Mouse (Mus musculus) cerebellum, postnatal 14 days (tissue): ENCODE data around the gene Xpo6.
A peak's percentile ranks its signal among the peaks of the same experiment; 100 is the strongest.

Source experiments
- DNase-seq, 2 experiments: peaks; one replicate each; pipeline ENCODE4 v3.0.0; 2021; ENCODE audit warnings: mixed read lengths in 2 of 2

The Xpo6 gene

DNA sequence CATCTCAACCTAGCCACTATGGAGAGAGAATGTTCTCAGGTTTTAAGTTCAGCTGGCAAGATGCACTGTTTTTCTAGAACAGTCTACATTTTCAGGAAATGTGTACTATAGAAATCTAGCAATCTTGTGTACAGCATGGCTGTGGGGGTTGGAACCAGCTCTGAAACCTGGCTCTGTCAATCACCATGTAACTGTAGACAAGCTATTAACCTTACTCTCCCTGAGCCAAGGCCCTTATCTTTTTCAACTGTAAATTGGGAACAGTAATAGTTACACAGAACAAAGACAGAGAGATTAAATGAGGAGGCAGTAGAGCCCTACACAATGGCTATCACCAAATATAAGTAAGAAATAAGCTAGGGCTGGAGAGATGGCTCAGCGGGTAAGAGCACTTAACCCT is 8.8 kb downstream of the Xpo6 start:
- DNase-seq: no peak

GRCm38 (mm10) chr7:126189517-126189916 is 10.8 kb downstream of the Xpo6 start:
- no peak for DNase-seq

DNA sequence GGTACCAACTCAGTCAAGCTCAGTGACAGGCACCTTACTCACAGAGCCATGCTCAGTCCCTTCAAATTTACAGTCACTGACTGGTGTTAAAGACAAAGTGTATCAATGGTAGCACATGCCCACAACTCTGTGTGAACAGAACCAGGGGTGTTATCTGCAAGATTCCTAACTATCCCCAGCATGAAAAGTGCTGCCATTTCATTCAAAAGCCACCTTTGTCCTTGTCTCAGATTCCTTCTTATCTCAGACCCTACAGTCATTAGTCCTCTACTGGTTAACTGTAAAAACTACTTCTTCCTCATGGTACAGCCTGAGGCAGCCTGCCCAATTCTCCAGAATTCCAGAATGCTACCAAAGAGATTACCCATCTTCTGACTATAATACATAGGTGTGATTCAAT is 14.3 kb downstream of the Xpo6 start:
- no peak for DNase-seq

- no peak for DNase-seq
These were observed 16.7 kb downstream of the Xpo6 start for GRCm38 (mm10) chr7:126183583-126183982.

- DNase-seq: no peak
These were observed 18.8 kb downstream of the Xpo6 start for GRCm38 (mm10) chr7:126181487-126181886.

- DNase-seq: no peak
These were observed 19.3 kb downstream of the Xpo6 start for GRCm38 (mm10) chr7:126180956-126181355.

DNA sequence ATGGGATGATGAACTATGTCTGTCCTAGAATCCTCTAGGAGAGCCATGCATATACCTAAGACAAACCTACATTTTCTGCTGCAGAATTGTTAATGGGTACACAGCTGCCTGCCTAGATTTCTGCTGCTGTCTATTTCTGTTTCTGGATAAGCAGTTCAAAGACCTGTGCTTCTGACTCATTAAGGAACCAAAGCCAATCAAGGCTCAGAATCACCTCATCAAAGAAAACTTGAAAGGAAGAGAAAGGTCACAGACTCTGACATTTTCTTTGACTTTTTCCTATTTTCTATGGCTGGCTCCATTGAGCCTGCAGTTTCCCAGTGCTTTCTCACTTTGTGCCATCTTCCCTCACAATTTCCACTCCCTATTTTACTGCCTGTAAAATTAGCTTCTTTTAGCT is 21.5 kb downstream of the Xpo6 start:
- DNase-seq: no peak

DNA sequence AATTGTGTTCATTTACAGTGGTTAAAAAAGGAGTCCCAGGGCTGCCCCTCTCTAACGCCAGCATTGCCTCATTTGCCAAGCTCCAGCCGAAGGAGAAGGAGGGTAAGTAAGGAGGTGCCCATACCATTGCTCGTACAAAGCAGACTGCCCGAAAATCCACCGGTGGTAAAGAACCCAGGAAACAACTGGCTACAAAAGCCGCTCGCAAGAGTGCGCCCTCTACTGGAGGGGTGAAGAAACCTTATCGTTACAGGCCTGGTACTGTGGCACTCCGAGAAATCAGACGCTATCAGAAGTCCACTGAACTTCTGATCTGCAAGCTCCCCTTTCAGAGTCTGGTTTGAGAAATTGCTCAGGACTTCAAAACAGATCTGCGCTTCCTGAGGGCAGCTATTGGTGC is 24.3 kb downstream of the Xpo6 start:
- no peak for DNase-seq

GRCm38 (mm10) chr7:126175456-126175855 is 24.8 kb downstream of the Xpo6 start:
- no peak for DNase-seq

DNA sequence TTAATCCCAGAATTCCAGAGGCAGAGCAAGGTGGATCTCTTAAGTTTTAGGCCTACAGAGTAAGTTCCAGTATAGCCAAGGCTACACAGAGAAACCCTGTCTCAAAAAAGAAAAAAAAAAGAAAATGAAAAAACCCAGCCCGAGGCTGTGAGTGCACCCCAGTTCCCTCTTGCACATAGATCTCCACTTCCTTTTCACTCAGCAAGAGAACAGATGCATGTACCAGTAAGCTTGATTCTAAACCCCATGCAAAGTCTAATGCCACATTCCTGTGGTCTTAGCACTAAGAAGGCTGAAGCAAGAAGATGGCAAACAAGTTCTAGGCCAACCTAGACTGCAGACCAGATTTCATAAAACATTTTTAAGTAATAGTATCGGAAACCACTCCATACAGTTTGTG is 25.4 kb downstream of the Xpo6 start:
- DNase-seq: no peak

DNA sequence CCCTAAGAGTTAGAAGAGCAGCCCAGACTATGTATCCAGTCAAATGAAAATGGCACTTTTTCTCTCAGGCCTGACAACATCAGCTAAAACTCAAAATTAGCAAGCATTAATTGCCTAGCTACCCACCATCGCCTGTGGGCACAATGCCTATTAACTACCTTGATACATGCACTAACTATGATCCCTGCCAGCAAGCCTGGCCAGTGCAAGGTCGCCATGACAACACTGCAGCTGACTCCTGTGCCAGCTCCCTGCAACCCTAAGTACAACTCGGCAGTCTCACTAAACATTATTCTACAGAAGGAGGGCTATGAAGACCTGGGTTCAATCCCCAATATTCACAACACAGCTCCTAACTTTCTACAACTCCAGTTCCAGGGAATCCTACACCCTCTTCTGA is 28.3 kb downstream of the Xpo6 start:
- peak; percentile 12 to 41 for DNase-seq

DNA sequence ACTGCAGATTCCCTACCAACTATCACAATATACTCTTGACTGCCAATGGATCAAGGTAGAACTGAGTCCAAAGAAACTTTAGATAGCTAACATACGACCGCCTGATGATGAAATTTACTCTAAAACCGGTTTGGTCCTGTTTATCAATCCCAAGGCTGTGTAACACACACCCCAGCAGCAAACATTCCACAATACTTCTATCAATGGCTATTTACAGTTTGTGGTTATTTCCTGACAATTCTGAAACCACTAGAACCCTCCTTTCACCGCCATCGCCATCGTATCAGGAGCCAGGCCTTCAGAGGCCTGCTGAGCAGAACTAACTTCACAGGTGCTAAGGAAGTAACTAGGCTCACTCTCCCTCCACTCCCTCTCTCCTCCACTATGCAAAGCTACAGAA is 31.7 kb downstream of the Xpo6 start:
- no peak for DNase-seq

GRCm38 (mm10) chr7:126167426-126167825 is 32.9 kb downstream of the Xpo6 start:
- no peak for DNase-seq

DNA sequence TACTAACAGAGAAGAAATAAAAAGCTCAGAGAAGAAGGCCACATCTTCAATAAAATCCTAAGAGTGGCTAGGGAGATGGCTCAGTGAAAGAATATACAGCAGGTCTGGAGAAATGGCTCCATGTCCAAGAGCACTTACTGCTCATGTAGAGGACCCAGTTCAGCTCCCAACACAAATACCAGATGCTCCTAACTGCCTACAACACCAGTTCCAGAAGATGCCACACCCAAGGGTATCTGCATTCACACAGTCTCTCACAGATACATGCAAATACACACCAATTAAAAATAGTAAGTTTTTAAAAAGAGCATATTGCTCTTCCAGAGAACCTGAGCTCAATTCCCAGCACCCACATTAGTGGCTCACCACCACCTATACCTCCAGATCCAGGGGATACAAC is 33.7 kb downstream of the Xpo6 start:
- no peak for DNase-seq

DNA sequence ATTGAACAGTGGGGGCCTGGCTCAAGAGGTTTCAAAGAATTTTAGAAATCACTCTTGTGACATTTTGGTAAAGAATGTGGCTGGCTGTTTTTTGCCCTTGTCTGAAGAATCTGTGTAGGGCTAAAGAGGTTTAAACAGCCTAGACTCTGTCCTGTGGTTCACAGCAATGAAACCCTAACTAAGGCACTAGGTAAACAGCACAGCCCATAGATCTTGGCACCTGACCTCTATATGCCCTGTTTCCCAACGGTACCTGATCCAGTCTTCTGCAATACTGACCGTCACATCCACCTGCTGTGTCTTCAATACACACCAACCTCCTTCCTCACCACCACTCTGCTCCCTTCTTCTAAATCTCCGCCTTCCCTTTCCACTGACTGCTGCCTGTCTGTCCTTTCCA is 42.1 kb downstream of the Xpo6 start:
- no peak for DNase-seq

DNA sequence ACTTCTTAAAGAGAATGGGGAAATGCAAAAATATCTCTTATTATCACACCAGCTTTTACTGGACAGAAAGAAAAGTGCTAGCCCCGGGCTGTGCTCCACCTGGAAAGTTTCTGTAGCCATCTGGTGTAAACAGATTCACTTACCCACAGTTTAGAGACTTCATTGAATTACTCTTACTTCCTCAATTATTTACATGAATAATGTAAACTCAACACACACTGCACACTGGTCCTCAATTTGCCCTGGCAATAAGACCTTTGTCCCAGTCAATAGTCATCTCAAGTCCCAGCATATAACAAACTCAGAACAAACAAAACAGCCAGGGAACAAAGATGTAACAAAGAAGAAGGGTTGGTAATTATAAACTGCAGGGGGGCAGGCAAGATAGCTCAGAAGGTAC is 44.6 kb downstream of the Xpo6 start:
- no peak for DNase-seq

DNA sequence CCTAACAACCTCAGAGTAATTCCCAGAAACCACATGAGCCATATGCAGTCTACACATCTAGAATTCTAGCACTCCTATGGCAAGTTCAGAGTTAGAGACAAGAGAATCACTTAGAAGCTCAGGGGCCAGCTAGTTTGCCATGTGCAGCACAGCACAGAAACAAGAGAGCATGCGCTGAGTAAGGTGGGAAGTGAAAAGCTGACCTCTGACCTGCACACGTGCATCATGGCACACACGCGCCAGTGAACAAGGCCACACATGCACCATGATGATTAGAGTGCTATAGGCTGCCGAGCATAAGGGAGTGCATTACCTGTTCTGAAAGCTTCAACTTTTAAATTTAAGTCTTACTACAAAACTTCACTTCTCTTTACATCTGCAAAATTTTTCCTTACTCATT is 45.6 kb downstream of the Xpo6 start:
- DNase-seq: no peak

DNA sequence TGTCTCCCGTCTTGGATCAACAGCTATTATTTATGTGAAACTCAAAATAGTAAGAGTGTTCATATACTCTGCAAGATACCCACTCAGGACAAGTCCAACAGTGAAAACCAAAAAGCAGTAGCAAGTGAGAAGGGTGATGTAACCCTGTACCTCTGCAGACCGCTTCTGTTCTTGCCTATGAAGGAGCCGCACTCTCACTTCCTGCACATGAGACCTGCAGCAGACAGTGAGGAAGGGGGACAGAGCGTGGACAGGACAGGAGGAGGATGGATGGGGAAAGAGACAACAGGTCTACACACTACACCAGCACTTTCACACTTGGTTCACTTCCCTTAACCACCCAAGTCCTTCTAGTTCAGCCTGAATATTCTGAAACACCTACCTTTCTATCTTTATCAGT is 48.0 kb downstream of the Xpo6 start:
- no peak for DNase-seq

DNA sequence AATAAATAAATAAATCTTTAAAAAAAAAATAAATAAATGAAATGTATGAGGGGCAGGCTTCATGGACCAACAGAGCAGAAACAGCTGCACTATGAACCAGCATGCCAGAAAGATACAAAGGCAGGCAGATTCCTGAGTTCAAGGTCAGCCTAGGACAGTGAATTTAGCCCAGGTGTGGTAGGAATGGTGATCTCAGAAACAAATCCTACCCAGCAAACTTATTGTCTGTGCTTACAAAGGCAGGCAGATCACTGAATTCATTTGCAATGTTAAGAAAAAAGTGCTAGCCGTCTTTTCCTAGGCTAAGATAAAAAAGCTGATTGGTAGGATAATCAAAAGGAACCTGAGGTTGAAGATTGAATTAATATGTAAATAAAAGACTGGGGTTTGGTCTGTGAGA is 54.1 kb downstream of the Xpo6 start:
- no peak for DNase-seq

DNA sequence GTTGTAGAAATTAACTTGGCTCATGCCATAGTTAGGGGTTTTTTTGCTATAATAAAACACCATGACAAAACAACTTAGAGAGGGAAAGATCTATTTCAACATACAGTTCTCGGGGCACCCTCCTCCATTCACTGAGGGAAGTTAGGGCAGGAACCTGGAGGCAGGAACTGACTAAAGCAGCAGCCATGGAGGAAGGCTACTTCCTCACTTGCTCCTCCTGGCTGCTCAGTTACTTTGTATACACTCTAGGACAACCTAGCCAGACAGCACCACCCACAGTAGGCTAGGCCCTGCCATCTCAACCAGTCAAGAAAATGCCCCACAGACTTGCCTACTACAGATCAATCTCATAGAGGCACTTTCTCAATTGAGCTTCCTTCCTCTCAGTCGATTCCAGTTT is 55.9 kb downstream of the Xpo6 start:
- DNase-seq: no peak

- no peak for DNase-seq
These were observed 62.5 kb downstream of the Xpo6 start for GRCm38 (mm10) chr7:126137850-126138249.

DNA sequence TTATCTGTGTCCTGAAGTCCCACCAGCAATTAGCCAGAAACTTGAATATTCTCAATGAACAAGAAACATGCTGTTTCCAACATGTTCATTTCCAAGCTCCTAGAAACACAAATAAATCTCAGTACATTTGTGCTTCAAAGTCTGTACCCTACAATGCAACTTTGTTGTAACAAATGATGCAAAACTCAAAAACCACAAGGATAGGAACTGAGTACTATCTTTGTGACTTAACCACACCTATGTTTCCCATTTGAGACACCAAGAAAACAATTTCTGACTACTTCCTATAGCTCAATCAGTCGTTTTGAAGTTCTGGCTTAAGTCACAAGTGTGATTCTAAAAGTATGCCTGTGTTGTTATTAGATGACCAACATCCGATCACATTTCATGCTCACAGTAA is 64.9 kb downstream of the Xpo6 start:
- no peak for DNase-seq

GRCm38 (mm10) chr7:126134634-126135321 is 65.5 kb downstream of the Xpo6 start:
- no peak for DNase-seq

DNA sequence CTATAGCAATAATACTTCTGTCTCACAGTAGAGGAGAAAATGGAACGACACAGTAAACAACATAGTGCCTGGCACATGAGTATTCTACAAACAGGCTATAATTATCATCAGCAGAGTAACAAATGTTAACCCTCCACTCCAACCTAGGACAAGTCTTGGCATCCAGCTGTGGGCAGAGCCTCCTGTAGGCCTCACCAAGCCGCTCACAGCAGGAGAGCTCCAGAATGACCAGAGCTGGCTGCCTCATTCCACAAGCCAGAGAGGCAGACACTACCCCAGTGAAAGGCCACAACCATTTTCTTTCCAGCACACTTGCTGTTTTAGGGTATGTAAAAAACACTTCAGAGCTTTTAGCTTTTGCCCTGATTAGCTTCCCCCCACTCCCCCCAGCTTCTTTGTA is 72.6 kb downstream of the Xpo6 start:
- DNase-seq: no peak

DNA sequence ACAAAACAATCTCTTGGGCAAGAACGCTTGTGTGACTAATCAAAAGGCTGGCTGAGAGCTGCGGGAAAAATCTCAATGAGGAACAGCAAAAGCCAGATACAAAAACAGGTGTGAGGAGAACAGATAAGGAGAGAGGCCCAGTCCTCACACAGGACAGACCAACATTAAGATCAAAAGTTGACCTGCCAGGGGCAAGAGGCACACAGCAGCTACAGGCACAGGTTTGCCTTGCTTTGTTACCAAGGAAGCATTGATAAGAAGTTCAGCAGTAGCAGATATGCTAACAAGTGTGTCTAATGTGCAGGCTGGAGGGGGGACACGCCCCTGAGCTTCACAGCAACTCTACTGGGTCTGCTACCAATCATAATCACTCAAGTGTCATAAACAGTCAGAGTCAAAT is 73.8 kb downstream of the Xpo6 start:
- no peak for DNase-seq

DNA sequence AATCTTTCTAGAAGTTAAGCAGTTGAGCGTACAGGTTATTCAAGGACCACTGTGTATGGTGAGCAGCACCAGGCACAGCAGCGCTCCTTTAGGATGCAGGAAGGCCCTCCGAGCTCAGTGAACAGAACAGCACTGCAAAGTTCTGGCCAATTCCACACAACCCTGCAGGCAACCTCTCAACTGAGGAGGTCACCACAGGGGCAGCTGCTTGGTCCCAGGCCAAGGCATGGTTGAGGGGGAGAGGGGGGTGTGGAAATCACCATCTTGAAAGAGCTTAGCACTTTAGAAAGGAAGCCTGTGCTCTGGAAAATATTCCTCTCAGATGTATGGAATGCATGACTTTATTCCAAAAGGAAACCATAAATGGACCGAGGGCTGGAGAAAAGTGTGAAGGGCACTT is 78.8 kb downstream of the Xpo6 start:
- DNase-seq: no peak
